Mouse (Mus musculus): ENCODE data around the gene Ppfibp2.

DNA sequence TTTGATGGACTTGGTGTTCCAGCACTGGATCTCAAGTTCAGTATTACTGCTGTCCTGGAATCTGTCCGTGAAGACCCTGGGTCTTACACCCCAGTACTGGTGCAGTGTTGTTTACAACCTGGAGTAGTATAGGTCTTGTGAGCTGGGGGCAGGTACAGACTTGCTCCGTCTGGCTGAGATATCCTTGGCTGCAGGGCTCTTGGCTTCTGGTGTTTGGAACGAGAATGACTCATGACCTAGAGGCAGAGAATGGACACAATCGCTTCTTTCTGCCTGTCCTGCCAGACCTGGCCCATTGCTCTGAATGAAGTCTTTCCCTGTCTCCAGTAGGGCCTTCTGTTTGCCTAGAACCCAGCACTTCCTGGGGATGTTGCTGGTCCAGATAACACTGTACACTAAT lies 93.0 kb downstream of the Ppfibp2 start:
- no peak for TF ChIP-seq CTCF (IDR thresholded peaks at IDR 0.05; ENCODE audit: low read depth)
- TF ChIP-seq EP300 (IDR thresholded peaks at IDR 0.05; ENCODE audit: low read depth), result no peak
